Mouse (Mus musculus) C2C12 (cell line): ENCODE results near the gene Mocs3.

ENCODE experiments used
- CTCF ChIP-seq: IDR thresholded peaks from one replicate; pipeline ENCODE4 v1.5.1; 2011; ENCODE audit not compliant: control insufficient read depth, insufficient read depth, insufficient read length
- MAX ChIP-seq: IDR thresholded peaks from one replicate; pipeline ENCODE4 v1.6.1; 2011; ENCODE audit warnings: mild to moderate bottlenecking, control low read depth

- TF ChIP-seq CTCF = no peak
- no peak for TF ChIP-seq MAX
These were observed 2.9 kb downstream of the Mocs3 start for GRCm38 (mm10) chr2:168233286-168233685.
